Mouse (Mus musculus) urinary bladder, adult 2 months (tissue): ENCODE results near the gene Fbxo39. TPM values are rescaled to one million over a fixed set of nuclear protein-coding genes. Genes with fewer than 3 reads are reported as not detected.

Experiments used
- DNase-seq: peaks from one replicate; pipeline ENCODE4 v3.0.0; 2022; ENCODE audit warnings: low spot score
- polyA plus RNA-seq: library from polyadenylated mRNA; depleted of rRNA; stranded (reverse); fragments of >200 nt; gene quantifications from 2 replicates; pipeline ENCODE4 v1.2.3, GENCODE M21; 2012; rRNA removed

Gene Fbxo39
- 0.07 and 0.10 TPM in 2 replicates for polyA plus RNA-seq

GRCm38 (mm10) chr11:72314151-72314895, at the start of gene Fbxo39:
Gene Fbxo39, plus strand, starts transcription at chr11:72314444.
- DNase-seq = no peak

- no peak for DNase-seq
These were observed 48.8 kb upstream of the Fbxo39 start for GRCm38 (mm10) chr11:72265483-72265882.

- DNase-seq = no peak
These were observed 47.9 kb upstream of the Fbxo39 start for GRCm38 (mm10) chr11:72266207-72266959.

- DNase-seq = no peak
These were observed 47.2 kb upstream of the Fbxo39 start, which contains the start of gene Slc13a5 for GRCm38 (mm10) chr11:72266960-72267560. Gene Slc13a5, minus strand, starts transcription at chr11:72267222.

- DNase-seq = no peak
These were observed 42.5 kb upstream of the Fbxo39 start for GRCm38 (mm10) chr11:72271761-72272160.

GRCm38 (mm10) chr11:72273341-72273740, 40.9 kb upstream of the Fbxo39 start:
- no peak for DNase-seq

- no peak for DNase-seq
These were observed 32.9 kb upstream of the Fbxo39 start for GRCm38 (mm10) chr11:72281143-72281851.

GRCm38 (mm10) chr11:72281852-72282400, 32.3 kb upstream of the Fbxo39 start:
- DNase-seq = no peak

- DNase-seq = no peak
These were observed 30.6 kb upstream of the Fbxo39 start for GRCm38 (mm10) chr11:72283486-72284224.

GRCm38 (mm10) chr11:72284532-72285182, 29.6 kb upstream of the Fbxo39 start:
- no peak for DNase-seq

- no peak for DNase-seq
These were observed 28.2 kb upstream of the Fbxo39 start for GRCm38 (mm10) chr11:72285971-72286480.

- no peak for DNase-seq
These were observed 27.6 kb upstream of the Fbxo39 start for GRCm38 (mm10) chr11:72286651-72287050.

- DNase-seq = no peak
These were observed 27.1 kb upstream of the Fbxo39 start for GRCm38 (mm10) chr11:72287126-72287525.

- no peak for DNase-seq
These were observed 26.7 kb upstream of the Fbxo39 start for GRCm38 (mm10) chr11:72287543-72287942.

- no peak for DNase-seq
These were observed 21.1 kb upstream of the Fbxo39 start for GRCm38 (mm10) chr11:72293116-72293515.

GRCm38 (mm10) chr11:72301334-72301733, 12.9 kb upstream of the Fbxo39 start, which contains the start of gene Xaf1:
Gene Xaf1, plus strand, starts transcription at chr11:72301629.
- DNase-seq = peak; percentile 28

GRCm38 (mm10) chr11:72302230-72302629, 12.0 kb upstream of the Fbxo39 start:
- no peak for DNase-seq

- no peak for DNase-seq
These were observed 6.8 kb upstream of the Fbxo39 start for GRCm38 (mm10) chr11:72307461-72307860.

GRCm38 (mm10) chr11:72308982-72309381, 5.3 kb upstream of the Fbxo39 start:
- no peak for DNase-seq

- DNase-seq = no peak
These were observed 3.8 kb upstream of the Fbxo39 start for GRCm38 (mm10) chr11:72310491-72310890.
